Mouse (Mus musculus): ENCODE results near the gene Aqp8.
A peak's percentile ranks its signal among the peaks of the same experiment; 100 is the strongest.

Gene Aqp8

DNA sequence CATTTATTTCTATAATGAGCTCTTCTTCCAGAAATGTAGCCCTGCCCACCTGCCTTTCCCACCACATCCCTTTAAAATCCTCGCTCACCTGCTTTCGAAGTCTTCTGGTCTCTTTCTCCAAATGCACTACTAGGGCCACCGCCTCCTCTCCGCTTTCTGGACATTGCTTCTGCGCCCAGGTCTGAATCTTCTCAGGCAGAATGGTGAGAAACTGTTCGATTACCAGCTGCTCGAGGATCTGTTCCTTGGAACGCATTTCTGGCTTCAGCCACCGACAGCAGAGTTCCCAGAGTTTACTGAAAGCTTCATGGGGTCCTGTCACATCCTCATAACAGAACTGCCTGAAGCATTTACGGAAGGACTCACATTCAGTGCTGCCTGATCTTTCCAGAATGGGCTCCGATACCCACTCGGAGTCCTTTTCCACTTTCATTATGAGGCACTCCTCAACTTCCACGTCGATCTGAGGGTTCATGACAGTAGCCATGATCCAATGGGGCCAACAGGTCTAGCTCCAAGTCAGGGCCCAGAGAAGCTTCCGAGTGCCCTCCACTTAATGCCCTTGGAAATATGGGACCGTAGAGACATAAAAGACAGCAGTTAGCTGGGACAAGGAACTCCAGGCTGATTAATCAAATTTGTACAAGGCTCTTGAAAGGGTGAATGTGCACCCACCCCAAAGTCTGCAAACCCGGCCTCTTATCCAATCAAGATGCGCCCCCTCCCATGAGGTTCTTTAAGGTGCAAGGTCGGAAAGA is 37.6 kb downstream of the Aqp8 start:
- DNase-seq (ENCODE audit: low spot score), result peak; percentile 9

DNA sequence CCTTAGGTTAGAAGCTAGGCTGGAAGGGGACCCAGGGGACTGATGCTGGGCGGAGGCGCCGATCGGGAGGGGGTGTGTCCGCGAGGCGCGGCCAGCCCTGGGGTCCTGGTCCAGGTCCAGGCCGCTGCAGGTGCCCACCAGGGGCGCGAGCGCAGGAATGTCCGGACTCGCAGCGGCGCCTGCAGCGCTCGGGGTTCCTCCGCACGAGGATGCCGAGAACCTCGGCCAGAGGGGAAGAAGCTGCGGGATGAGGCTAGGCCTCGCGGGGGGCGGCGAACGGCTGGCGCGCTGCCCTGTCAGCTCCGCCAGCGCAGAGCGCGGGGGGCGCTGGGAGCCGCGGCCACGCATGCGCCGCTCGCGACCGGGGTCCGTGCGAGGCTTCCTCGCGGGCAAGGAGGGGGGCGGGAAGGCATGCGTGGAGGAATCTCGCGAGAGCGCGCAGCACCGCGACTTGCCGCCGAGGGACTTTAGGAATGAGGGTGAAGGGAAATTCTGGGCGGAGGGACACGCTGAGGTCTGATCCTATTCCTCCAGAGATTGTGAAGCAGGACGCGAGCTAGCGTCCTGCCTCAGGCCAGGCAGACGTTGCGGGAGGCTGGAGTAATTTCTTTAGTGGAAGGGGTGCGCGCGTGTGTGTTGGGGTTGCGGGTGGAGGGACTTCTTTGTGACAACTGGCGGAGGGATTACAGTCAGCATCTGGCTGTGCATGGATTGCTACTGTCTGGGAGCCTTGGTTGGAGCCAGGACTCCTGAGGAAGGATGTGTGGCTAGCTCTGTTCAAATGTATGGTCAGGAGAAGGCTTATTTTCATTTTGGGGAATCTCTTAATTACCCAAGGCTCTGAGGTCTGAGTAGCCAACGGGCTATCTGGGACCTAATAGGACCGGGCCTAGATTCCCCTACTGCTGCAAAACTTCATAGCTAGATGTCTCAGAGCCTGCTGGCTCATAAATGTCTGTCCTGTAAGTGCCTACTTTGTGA is 38.4 kb downstream of the Aqp8 start, which contains the start of gene Zkscan2:
TSS of gene Zkscan2 (minus strand) at position 211 of the 981 bp plus-strand sequence.
- DNase-seq (ENCODE audit: low spot score), result peak; percentile 90

DNA sequence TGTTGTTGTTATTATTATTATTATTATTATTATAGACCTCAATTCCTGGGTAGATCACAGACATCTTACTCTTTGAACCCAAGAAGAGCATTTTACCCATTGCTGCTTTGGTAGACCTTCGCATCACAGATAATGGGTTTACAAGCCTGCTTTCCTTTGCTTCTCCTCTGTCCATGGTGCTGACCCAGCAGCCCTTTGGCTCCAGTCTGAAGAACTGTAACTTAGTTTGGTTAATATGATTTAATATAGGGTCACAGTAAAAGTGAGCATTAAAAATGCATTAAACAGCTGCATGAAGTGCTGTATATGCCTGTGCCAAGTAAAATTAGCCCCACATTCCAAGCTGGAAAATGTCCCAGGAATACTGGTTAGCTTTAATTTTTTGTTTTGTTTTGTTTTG is 41.3 kb downstream of the Aqp8 start:
- no peak for DNase-seq (ENCODE audit: low spot score)

DNA sequence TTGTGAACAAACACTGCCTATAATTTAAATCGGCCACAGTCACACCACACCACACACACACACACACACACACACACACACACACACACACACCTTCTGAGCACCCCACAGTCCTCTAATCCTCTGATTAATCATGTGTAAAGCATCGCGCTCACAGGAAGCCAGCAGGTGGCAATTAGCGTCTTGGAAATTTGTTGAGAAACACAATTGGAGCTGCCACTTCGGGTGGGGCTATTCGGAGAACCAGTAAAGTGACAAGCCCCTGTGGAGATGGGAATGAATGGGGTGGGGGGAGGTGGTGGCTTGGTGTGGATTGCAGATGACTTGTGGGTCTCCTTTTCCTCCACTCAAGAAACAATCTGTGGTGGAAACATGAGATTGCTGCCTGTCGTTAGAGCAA is 45.9 kb downstream of the Aqp8 start:
- DNase-seq (ENCODE audit: low spot score), result no peak

Measured in left cerebral cortex, adult 11 months (tissue).